Mouse (Mus musculus) limb, embryonic 11.5 days (tissue): ENCODE results near the gene Mcpt2. TPM values are rescaled to one million over a fixed set of nuclear protein-coding genes. Genes with fewer than 3 reads are reported as not detected.
"Not testable (repeated sequence)": the region's sequence is repeated elsewhere in the genome, so short reads cannot be mapped to it uniquely, and the experiment has no call there.

ENCODE experiments used
- ATAC-seq: fragments of 200-750 bp; cut with Nextera tagmentation; 2 replicates; pipeline ENCODE4 v1.8.0; 2017; ENCODE audit warnings: low read depth; ENCODE audit not compliant: insufficient number of reproducible peaks, low FRiP score, low TSS enrichment
- DNase-seq: peaks from one replicate; pipeline ENCODE4 v3.0.0-alpha.2; 2015; ENCODE audit warnings: low spot score
- H3K27ac ChIP-seq: fragments of 300-500 bp; sonication (generic); replicated peaks from 2 replicates; pipeline ENCODE4 v1.5.1; 2014; ENCODE audit warnings: low read depth, mild to moderate bottlenecking, low read length
- H3K27me3 ChIP-seq: fragments of 300-500 bp; sonication (generic); 2 replicates; pipeline ENCODE4 v1.6.1; 2014; ENCODE audit warnings: mild to moderate bottlenecking, low read length, mixed read lengths; ENCODE audit not compliant: control insufficient read depth, insufficient read depth
- H3K36me3 ChIP-seq: fragments of 300-500 bp; sonication (generic); 2 replicates; pipeline ENCODE4 v1.6.1; 2014; ENCODE audit warnings: mild to moderate bottlenecking, low read length, moderate library complexity, mixed read lengths; ENCODE audit not compliant: control insufficient read depth, insufficient read depth
- H3K4me1 ChIP-seq: fragments of 300-500 bp; sonication (generic); 2 replicates; pipeline ENCODE4 v1.6.1; 2014; ENCODE audit warnings: low read length, mixed read lengths; ENCODE audit not compliant: control insufficient read depth, insufficient read depth
- H3K4me2 ChIP-seq: fragments of 300-500 bp; sonication (generic); 2 replicates; pipeline ENCODE4 v1.6.1; 2014; ENCODE audit warnings: low read depth, mild to moderate bottlenecking, moderate library complexity; ENCODE audit not compliant: severe bottlenecking
- H3K4me3 ChIP-seq: fragments of 300-500 bp; sonication (generic); 2 replicates; pipeline ENCODE4 v1.5.1; 2014; ENCODE audit warnings: low read depth, low read length
- H3K9ac ChIP-seq: fragments of 300-500 bp; sonication (generic); 2 replicates; pipeline ENCODE4 v1.6.1; 2014; ENCODE audit warnings: mild to moderate bottlenecking, low read length
- H3K9me3 ChIP-seq: fragments of 300-500 bp; sonication (generic); 2 replicates; pipeline ENCODE4 v1.6.1; 2016; ENCODE audit warnings: low read length; ENCODE audit not compliant: control insufficient read depth
- WGBS: fragments of 180-500 bp; shearing (Covaris S2); extraction: QIAGEN DNeasy Blood & Tissue Kit; methylation state at CpG from one replicate; pipeline ENCODE4 v1.1.7; 2014; 5-methylcytosine and 5-hydroxymethylcytosine counted together
- microRNA-seq: library from miRNA; unstranded; fragments of <30 nt; microRNA quantifications from one replicate; pipeline ENCODE4, GENCODE M21; 2016
- polyA plus RNA-seq: library from polyadenylated mRNA; unstranded; fragments of >200 nt; fragmentation: Nextera tagmentation; extraction: Ambion mirVana; gene quantifications from 2 replicates; pipeline ENCODE4 v1.2.1, GENCODE M21; 2014

Gene Mcpt2
- polyA plus RNA-seq, 1 experiment from 2014 or later: not detected

DNA sequence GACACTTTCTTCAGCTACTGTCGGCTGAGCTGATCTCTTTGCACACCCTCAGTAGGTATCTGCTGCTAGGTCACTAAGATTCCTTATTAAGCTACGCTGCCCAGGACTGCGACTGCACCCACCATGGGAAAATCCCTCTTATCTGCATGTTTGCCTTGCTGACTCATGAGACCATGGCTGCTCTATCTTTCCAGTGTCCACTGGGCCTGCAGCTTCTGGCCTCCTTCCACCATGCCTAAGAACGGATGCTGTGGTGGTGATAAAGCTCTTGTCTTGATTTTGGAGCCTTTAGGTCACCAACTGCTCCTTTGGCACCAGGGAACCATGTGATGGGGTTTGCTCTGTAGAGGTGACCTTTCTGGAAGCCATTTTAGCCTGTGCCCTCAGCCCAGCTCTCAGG lies 15.9 kb downstream of the Mcpt2 start:
- Histone ChIP-seq H3K4me2 (no peak overlapping the region), H3K9me3 (no peaks in the 10 kb centered on the region), H3K36me3 (no peaks in the 10 kb centered on the region), H3K27me3 (no peaks in the 10 kb centered on the region), H3K9ac (no peak overlapping the region), H3K4me1 (no peaks in the 10 kb centered on the region), H3K27ac (no peak overlapping the region), H3K4me3 (no peak overlapping the region)
- ATAC-seq: no peak
- DNase-seq: no peak
- 89% methylated on average over 4 of the region's 4 CpGs for WGBS

DNA sequence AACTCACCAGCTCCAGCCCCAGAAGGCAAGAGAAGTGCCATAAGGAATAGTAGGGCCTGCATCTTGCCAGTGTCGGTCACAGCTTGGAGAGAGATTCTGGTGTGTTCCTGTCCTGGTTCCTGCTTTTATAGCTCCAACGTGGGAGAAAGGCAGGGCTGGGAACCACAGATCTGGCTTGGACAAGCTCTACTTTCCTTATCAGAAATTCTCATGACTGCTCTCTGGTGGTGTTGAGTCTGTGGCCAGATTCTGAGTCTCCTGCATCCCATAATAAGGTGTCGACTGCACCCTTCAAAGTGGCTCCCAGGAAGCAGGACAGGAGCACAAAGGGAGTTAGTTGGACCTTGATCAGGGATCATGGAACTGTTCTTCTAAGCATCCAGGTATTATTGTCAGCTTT lies 20.4 kb downstream of the Mcpt2 start, which contains the start of gene Mcpt4:
Mcpt4 (minus strand) TSS at position 101 of the 400 bp plus-strand sequence.
- not testable (repeated sequence) for ATAC-seq, H3K9me3 ChIP-seq, H3K27ac ChIP-seq, H3K27me3 ChIP-seq, H3K4me1 ChIP-seq, DNase-seq, H3K4me3 ChIP-seq, H3K36me3 ChIP-seq, H3K9ac ChIP-seq, H3K4me2 ChIP-seq
- WGBS: 71% methylated on average over 3 of the region's 3 CpGs

DNA sequence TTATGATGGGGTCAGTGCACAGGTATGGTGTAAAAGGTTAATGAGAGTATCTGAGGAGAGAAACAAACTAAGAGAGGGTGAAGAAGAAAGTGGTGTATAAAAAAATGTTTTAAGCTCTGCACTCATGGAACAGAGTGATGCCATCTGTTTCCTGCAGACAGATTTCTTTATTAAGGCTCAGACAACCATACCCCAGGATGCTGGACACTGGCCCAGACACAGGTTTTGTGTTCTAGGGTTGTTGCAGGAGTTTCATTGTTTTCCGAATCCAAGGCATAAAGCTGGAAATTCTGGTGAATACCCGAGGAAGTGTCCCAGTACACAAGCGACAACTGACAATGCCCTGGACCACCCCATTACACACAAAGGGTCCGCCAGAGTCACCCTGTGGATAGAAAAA lies 40.2 kb downstream of the Mcpt2 start:
- Histone ChIP-seq H3K4me2 (no peak overlapping the region), H3K9ac (no peak overlapping the region), H3K27me3 (no peaks in the 10 kb centered on the region), H3K27ac (no peak overlapping the region), H3K36me3 (no peaks in the 10 kb centered on the region), H3K4me3 (no peak overlapping the region), H3K4me1 (no peaks in the 10 kb centered on the region), H3K9me3 (no peaks in the 10 kb centered on the region)
- no peak for ATAC-seq
- WGBS: 89% methylated on average over 4 of the region's 4 CpGs
- no peak for DNase-seq

DNA sequence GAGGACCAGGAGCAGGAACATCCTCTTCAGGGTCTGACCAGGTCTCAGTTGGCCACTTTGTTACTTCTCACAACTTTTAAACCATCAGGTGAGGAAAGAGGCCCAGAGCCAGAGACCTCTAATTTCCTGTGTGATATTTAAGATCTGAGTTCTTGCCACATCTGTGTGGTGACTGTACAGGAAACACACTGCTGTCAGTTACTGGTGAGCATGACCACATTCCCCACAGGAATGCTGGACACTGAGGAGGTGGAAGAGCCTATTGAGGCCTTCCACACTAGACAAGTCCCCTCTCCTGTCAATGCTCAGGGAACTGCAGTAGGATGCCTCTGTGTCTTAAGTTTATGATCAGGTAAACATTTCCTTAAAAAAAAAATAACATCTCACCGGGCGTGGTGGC lies 43.3 kb downstream of the Mcpt2 start, which contains the start of gene Mcpt8:
Mcpt8 (minus strand) TSS at position 107 of the 400 bp plus-strand sequence.
- Histone ChIP-seq H3K4me3 (no peak within 1 kb of the TSS), H3K9ac (no peak within 1 kb of the TSS), H3K9me3 (no peaks in the 10 kb centered on the region), H3K36me3 (no peaks in the 10 kb centered on the region), H3K4me2 (no peak within 1 kb of the TSS), H3K27me3 (no peaks in the 10 kb centered on the region), H3K27ac (no peak within 1 kb of the TSS), H3K4me1 (no peaks in the 10 kb centered on the region)
- ATAC-seq: no peak
- 91% methylated on average over 2 of the region's 2 CpGs for WGBS
- no peak for DNase-seq

DNA sequence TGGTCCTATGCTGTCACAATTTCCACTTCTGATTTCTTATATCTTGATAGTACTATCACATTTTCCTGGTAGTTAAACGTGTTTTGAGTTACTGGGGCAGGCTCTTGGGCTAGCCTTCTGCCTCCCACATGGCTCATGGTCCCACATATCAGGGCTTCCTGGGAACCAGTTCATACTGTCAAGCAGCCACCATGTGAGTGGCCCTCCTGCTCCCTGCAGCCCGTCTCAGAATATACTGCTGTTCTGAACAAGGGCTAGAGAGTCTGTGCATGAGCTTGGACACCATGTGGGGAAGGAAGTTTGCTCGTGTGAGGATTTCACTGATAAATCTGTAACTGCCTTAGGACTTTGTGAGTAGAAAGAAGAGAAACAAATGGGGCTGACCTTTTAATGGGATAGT lies 44.9 kb downstream of the Mcpt2 start:
- no peak for ATAC-seq

DNA sequence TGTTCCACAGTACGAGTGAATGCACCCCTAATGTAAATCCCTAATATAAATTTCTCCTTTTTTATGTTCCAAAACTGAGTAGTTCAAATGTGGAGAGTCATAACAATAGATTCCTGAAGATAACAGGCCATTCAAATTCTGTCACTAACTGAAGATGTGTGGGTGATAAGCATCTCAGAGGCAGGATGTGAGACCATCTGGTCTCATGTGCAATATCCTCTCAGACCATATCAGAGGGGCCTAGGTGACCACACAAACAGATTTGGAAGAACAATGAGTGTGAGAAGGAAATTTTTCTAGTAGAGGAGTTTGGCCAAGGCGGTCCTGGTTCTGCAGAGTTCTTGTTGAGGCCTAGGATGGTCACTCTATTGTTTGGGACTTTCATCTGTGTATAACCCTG lies 51.5 kb downstream of the Mcpt2 start:
- H3K36me3 ChIP-seq: no peaks in the 10 kb centered on the region
- H3K4me2 ChIP-seq: no peak overlapping the region
- no peak overlapping the region for H3K9ac ChIP-seq
- ATAC-seq (no peak), DNase-seq (no peak)
- H3K27ac ChIP-seq: no peak overlapping the region
- H3K4me3 ChIP-seq: no peak overlapping the region
- no peaks in the 10 kb centered on the region for H3K4me1 ChIP-seq
- no peaks in the 10 kb centered on the region for H3K9me3 ChIP-seq
- no peaks in the 10 kb centered on the region for H3K27me3 ChIP-seq
- WGBS: 75% methylated on average over 2 of the region's 2 CpGs

More for the DNA sequence above, 44.9 kb downstream of the Mcpt2 start:
- Histone ChIP-seq H3K9ac (no peak overlapping the region), H3K27me3 (no peaks in the 10 kb centered on the region), H3K36me3 (no peaks in the 10 kb centered on the region), H3K27ac (no peak overlapping the region), H3K9me3 (no peaks in the 10 kb centered on the region), H3K4me3 (no peak overlapping the region), H3K4me1 (no peaks in the 10 kb centered on the region), H3K4me2 (no peak overlapping the region)
- WGBS: 75% methylated on average over 3 of the region's 3 CpGs
- DNase-seq: no peak

Small RNA genes lying within 50 kb of the gene (microRNA-seq; reads per million reads assigned to microRNA genes)
- not detected for gene Mir6949

Other genes with a start within 250 kb of the Mcpt2 start
- 105 and 106 TPM in 2 replicates for gene Nfatc4, start 218.9 kb upstream of the Mcpt2 start, polyA plus RNA-seq
- 21.6 and 24.7 TPM in 2 replicates for gene Nynrin, start 188.0 kb upstream of the Mcpt2 start, polyA plus RNA-seq
- gene Cbln3, start 157.6 kb upstream of the Mcpt2 start, polyA plus RNA-seq: 0.11 and 0.27 TPM in 2 replicates
- gene Khnyn, start 157.1 kb upstream of the Mcpt2 start, polyA plus RNA-seq: 17.4 and 18.4 TPM in 2 replicates
- 67.2 and 70.2 TPM in 2 replicates for gene Sdr39u1, start 141.7 kb upstream of the Mcpt2 start, polyA plus RNA-seq
- not detected in 2 replicates for gene Cma1, start 97.4 kb upstream of the Mcpt2 start, polyA plus RNA-seq
- not detected in 2 replicates for gene Cma2, start 91.1 kb upstream of the Mcpt2 start, polyA plus RNA-seq
- gene Mcpt1, start 24.1 kb upstream of the Mcpt2 start, polyA plus RNA-seq: not detected in 2 replicates
- not detected in 2 replicates for gene Mcpt9, start 11.5 kb upstream of the Mcpt2 start, polyA plus RNA-seq
- gene Mcpt4, start 20.3 kb downstream of the Mcpt2 start, polyA plus RNA-seq: not detected in 2 replicates
- not detected in 2 replicates for gene Mcpt8, start 43.2 kb downstream of the Mcpt2 start, polyA plus RNA-seq
- gene Ctsg, start 60.5 kb downstream of the Mcpt2 start, polyA plus RNA-seq: not detected in 2 replicates
- not detected in 2 replicates for gene Gzme, start 78.6 kb downstream of the Mcpt2 start, polyA plus RNA-seq
- gene Gzmd, start 90.6 kb downstream of the Mcpt2 start, polyA plus RNA-seq: not detected in 2 replicates
- not detected in 2 replicates for gene Gzmg, start 117.5 kb downstream of the Mcpt2 start, polyA plus RNA-seq
- gene Gzmn, start 132.6 kb downstream of the Mcpt2 start, polyA plus RNA-seq: not detected in 2 replicates
- not detected in 2 replicates for gene Gzmf, start 169.4 kb downstream of the Mcpt2 start, polyA plus RNA-seq
- gene Gzmc, start 192.6 kb downstream of the Mcpt2 start, polyA plus RNA-seq: not detected in 2 replicates
- not detected in 2 replicates for gene Gzmb, start 220.2 kb downstream of the Mcpt2 start, polyA plus RNA-seq